Mouse (Mus musculus) natural killer cell, adult 2 months (primary cell): Measurements from ENCODE around the gene Taf8.

Source experiments
- DNase-seq, 2 experiments: peaks; one replicate each; pipeline ENCODE4 v3.0.0; 2022; ENCODE audit warnings: low spot score in 2 of 2

The Taf8 gene

GRCm38 (mm10) chr17:47501946-47502706 lies at the start of gene Taf8:
TSS of gene Taf8 (minus strand) at chr17:47502292.
- DNase-seq, result peak; percentile 91 to 92

- DNase-seq, result no peak
These were observed 49.0 kb upstream of the Taf8 start for GRCm38 (mm10) chr17:47551049-47551448.

GRCm38 (mm10) chr17:47545861-47546331 lies 43.8 kb upstream of the Taf8 start:
- DNase-seq, result no peak

GRCm38 (mm10) chr17:47545154-47545553 lies 43.1 kb upstream of the Taf8 start:
- no peak for DNase-seq

GRCm38 (mm10) chr17:47543051-47543650 lies 41.1 kb upstream of the Taf8 start:
- no peak for DNase-seq

- DNase-seq, result no peak
These were observed 40.0 kb upstream of the Taf8 start for GRCm38 (mm10) chr17:47542061-47542460.

- no peak for DNase-seq
These were observed 37.0 kb upstream of the Taf8 start for GRCm38 (mm10) chr17:47539128-47539527.

- no peak for DNase-seq
These were observed 36.0 kb upstream of the Taf8 start for GRCm38 (mm10) chr17:47538049-47538448.

GRCm38 (mm10) chr17:47535812-47536236 lies 33.7 kb upstream of the Taf8 start:
- no peak for DNase-seq

GRCm38 (mm10) chr17:47533691-47534090 lies 31.6 kb upstream of the Taf8 start:
- DNase-seq, result no peak

GRCm38 (mm10) chr17:47532364-47532763 lies 30.3 kb upstream of the Taf8 start:
- no peak for DNase-seq

- DNase-seq, result peak; percentile 32 to 68
These were observed 29.3 kb upstream of the Taf8 start for GRCm38 (mm10) chr17:47531387-47531818.

- no peak for DNase-seq
These were observed 27.5 kb upstream of the Taf8 start for GRCm38 (mm10) chr17:47529595-47529994.

- DNase-seq, result no peak
These were observed 26.8 kb upstream of the Taf8 start for GRCm38 (mm10) chr17:47528919-47529318.

- no peak for DNase-seq
These were observed 25.6 kb upstream of the Taf8 start for GRCm38 (mm10) chr17:47527581-47528300.

GRCm38 (mm10) chr17:47526856-47527520 lies 24.9 kb upstream of the Taf8 start:
- DNase-seq, result no peak

GRCm38 (mm10) chr17:47524991-47525390 lies 22.9 kb upstream of the Taf8 start:
- DNase-seq, result no peak

- DNase-seq, result no peak
These were observed 22.0 kb upstream of the Taf8 start for GRCm38 (mm10) chr17:47524055-47524454.

- DNase-seq, result no peak
These were observed 21.2 kb upstream of the Taf8 start for GRCm38 (mm10) chr17:47523211-47523682.

- DNase-seq, result no peak
These were observed 20.4 kb upstream of the Taf8 start for GRCm38 (mm10) chr17:47522536-47522935.

GRCm38 (mm10) chr17:47521551-47522258 lies 19.6 kb upstream of the Taf8 start:
- DNase-seq, result peak; percentile 79
